Mouse (Mus musculus) thymus, postnatal 10 days (tissue): ENCODE data around the gene Eif3d.

Experiments used
- DNase-seq, 2 experiments: peaks; one replicate each; pipeline ENCODE4 v3.0.0; 2021; ENCODE audit warnings: low spot score in 2 of 2

Gene Eif3d

GRCm38 (mm10) chr15:77919441-77919840 lies 51.2 kb downstream of the Eif3d start:
- no peak for DNase-seq

GRCm38 (mm10) chr15:77916851-77917544 lies 53.6 kb downstream of the Eif3d start:
- peak; percentile 77 to 85 for DNase-seq

GRCm38 (mm10) chr15:77915287-77915686 lies 55.3 kb downstream of the Eif3d start:
- no peak for DNase-seq

GRCm38 (mm10) chr15:77914507-77914906 lies 56.1 kb downstream of the Eif3d start:
- no peak for DNase-seq

GRCm38 (mm10) chr15:77913054-77913453 lies 57.6 kb downstream of the Eif3d start:
- DNase-seq, result no peak

GRCm38 (mm10) chr15:77912585-77912984 lies 58.0 kb downstream of the Eif3d start:
- no peak for DNase-seq

GRCm38 (mm10) chr15:77912048-77912447 lies 58.6 kb downstream of the Eif3d start:
- DNase-seq, result no peak

- DNase-seq, result no peak
These were observed 59.5 kb downstream of the Eif3d start for GRCm38 (mm10) chr15:77911065-77911464.
